Mouse (Mus musculus): ENCODE measurements around the gene Hist1h3e. TPM values are rescaled to one million over a fixed set of nuclear protein-coding genes. Genes with fewer than 3 reads are reported as not detected.
"Not testable (repeated sequence)": the region's sequence is repeated elsewhere in the genome, so short reads cannot be mapped to it uniquely, and the experiment has no call there.

Hist1h3e gene
- polyA plus RNA-seq, 1 experiment from 2014 or later: 6.8 TPM

GRCm38 (mm10) chr13:23533560-23534367, 28.4 kb downstream of the Hist1h3e start, which contains the start of gene Hist1h2af:
TSS of gene Hist1h2af (plus strand) at chr13:23533906.
- WGBS (ENCODE audit: insufficient replicate concordance): under 1% methylated on average over 31 of the region's 53 CpGs
- H3K4me2 ChIP-seq: peak within 1 kb of the TSS; percentile 65
- H3K9ac ChIP-seq: peak within 1 kb of the TSS; percentile 84
- peak within 1 kb of the TSS; percentile 98 for H3K27ac ChIP-seq
- not testable (repeated sequence) for H3K27me3 ChIP-seq; H3K9me3 ChIP-seq (replicated peaks); H3K36me3 ChIP-seq
- H3K4me3 ChIP-seq (replicated peaks): peak within 1 kb of the TSS; percentile 63
- peaks cover 50% of the 10 kb centered on the region for H3K4me1 ChIP-seq (replicated peaks)
- DNase-seq (peak; percentile 83), ATAC-seq (ENCODE audit: low read depth) (peak; percentile 49)

- 13% methylated on average over 9 of the region's 9 CpGs for WGBS (ENCODE audit: insufficient replicate concordance)
- H3K9ac ChIP-seq: peak overlapping the region; percentile 84
- DNase-seq (no peak), ATAC-seq (ENCODE audit: low read depth) (no peak)
- no peaks in the 10 kb centered on the region for H3K9me3 ChIP-seq (replicated peaks)
- H3K27me3 ChIP-seq: no peaks in the 10 kb centered on the region
- H3K4me3 ChIP-seq (replicated peaks): peak overlapping the region; percentile 63
- H3K36me3 ChIP-seq: no peaks in the 10 kb centered on the region
- peaks cover 42% of the 10 kb centered on the region for H3K4me1 ChIP-seq (replicated peaks)
- H3K27ac ChIP-seq: peak overlapping the region; percentile 98
- H3K4me2 ChIP-seq: peak overlapping the region; percentile 65
Measured at GRCm38 (mm10) chr13:23532262-23533075, 29.7 kb downstream of the Hist1h3e start.

- Histone ChIP-seq H3K27me3 (no peaks in the 10 kb centered on the region), H3K9me3 (replicated peaks) (no peaks in the 10 kb centered on the region), H3K4me1 (replicated peaks) (peaks cover 42% of the 10 kb centered on the region), H3K4me2 (peak within 1 kb of the TSS; percentile 65), H3K27ac (peak within 1 kb of the TSS; percentile 98), H3K4me3 (replicated peaks) (peak within 1 kb of the TSS; percentile 63), H3K9ac (peak within 1 kb of the TSS; percentile 84), H3K36me3 (no peaks in the 10 kb centered on the region)
- WGBS (ENCODE audit: insufficient replicate concordance): under 1% methylated on average over 61 of the region's 70 CpGs
- peak; percentile 63 for ATAC-seq (ENCODE audit: low read depth)
- DNase-seq: peak; percentile 96
Measured at GRCm38 (mm10) chr13:23530901-23531875, 31.0 kb downstream of the Hist1h3e start, which contains the start of gene Hist1h4h. TSS of gene Hist1h4h (plus strand) at chr13:23531050.

- peak; percentile 72 for DNase-seq
- peak overlapping the region; percentile 84 for H3K9ac ChIP-seq
- peak overlapping the region; percentile 98 for H3K27ac ChIP-seq
- H3K9me3 ChIP-seq (replicated peaks): no peaks in the 10 kb centered on the region
- WGBS (ENCODE audit: insufficient replicate concordance): under 1% methylated on average over 20 of the region's 20 CpGs
- no peak for ATAC-seq (ENCODE audit: low read depth)
- H3K4me1 ChIP-seq (replicated peaks): peaks cover 51% of the 10 kb centered on the region
- no peaks in the 10 kb centered on the region for H3K27me3 ChIP-seq
- H3K36me3 ChIP-seq: no peaks in the 10 kb centered on the region
- H3K4me2 ChIP-seq: peak overlapping the region; percentile 65
- peak overlapping the region; percentile 63 for H3K4me3 ChIP-seq (replicated peaks)
Measured at GRCm38 (mm10) chr13:23530181-23530900, 31.8 kb downstream of the Hist1h3e start.

GRCm38 (mm10) chr13:23529480-23530165, 32.5 kb downstream of the Hist1h3e start:
- no peak for ATAC-seq (ENCODE audit: low read depth)
- peaks cover 56% of the 10 kb centered on the region for H3K4me1 ChIP-seq (replicated peaks)
- peak overlapping the region; percentile 98 for H3K27ac ChIP-seq
- H3K27me3 ChIP-seq: no peaks in the 10 kb centered on the region
- 28% methylated on average over 2 of the region's 2 CpGs for WGBS (ENCODE audit: insufficient replicate concordance)
- peak overlapping the region; percentile 84 for H3K9ac ChIP-seq
- H3K36me3 ChIP-seq: no peaks in the 10 kb centered on the region
- peak overlapping the region; percentile 65 for H3K4me2 ChIP-seq
- H3K9me3 ChIP-seq (replicated peaks): no peaks in the 10 kb centered on the region
- H3K4me3 ChIP-seq (replicated peaks): peak overlapping the region; percentile 63
- no peak for DNase-seq

GRCm38 (mm10) chr13:23529005-23529404, 33.2 kb downstream of the Hist1h3e start:
- H3K4me3 ChIP-seq (replicated peaks): no peak overlapping the region
- peaks cover 60% of the 10 kb centered on the region for H3K4me1 ChIP-seq (replicated peaks)
- 79% methylated on average over 5 of the region's 5 CpGs for WGBS (ENCODE audit: insufficient replicate concordance)
- no peak overlapping the region for H3K4me2 ChIP-seq
- H3K36me3 ChIP-seq: no peaks in the 10 kb centered on the region
- ATAC-seq (ENCODE audit: low read depth) (no peak), DNase-seq (no peak)
- H3K9me3 ChIP-seq (replicated peaks): no peaks in the 10 kb centered on the region
- H3K9ac ChIP-seq: peak overlapping the region; percentile 51; the same call in 1 of the 2 replicates
- H3K27me3 ChIP-seq: no peaks in the 10 kb centered on the region
- peak overlapping the region; percentile 15 for H3K27ac ChIP-seq

GRCm38 (mm10) chr13:23526312-23526711, 35.9 kb downstream of the Hist1h3e start:
- Histone ChIP-seq H3K9ac (peak overlapping the region; percentile 70), H3K9me3 (replicated peaks) (no peaks in the 10 kb centered on the region), H3K4me2 (peak overlapping the region; percentile 69), H3K4me1 (replicated peaks) (peaks cover 59% of the 10 kb centered on the region), H3K27ac (peak overlapping the region; percentile 40; the same call in 1 of the 2 replicates), H3K4me3 (replicated peaks) (peak overlapping the region; percentile 54), H3K27me3 (no peaks in the 10 kb centered on the region), H3K36me3 (no peaks in the 10 kb centered on the region)
- WGBS (ENCODE audit: insufficient replicate concordance): under 1% methylated on average over 17 of the region's 17 CpGs
- ATAC-seq (ENCODE audit: low read depth): no peak
- peak; percentile 84 for DNase-seq

- Histone ChIP-seq H3K4me3 (replicated peaks) (peak overlapping the region; percentile 54), H3K27me3 (no peaks in the 10 kb centered on the region), H3K4me2 (peak overlapping the region; percentile 69), H3K36me3 (no peaks in the 10 kb centered on the region), H3K4me1 (replicated peaks) (peaks cover 63% of the 10 kb centered on the region), H3K9ac (peak overlapping the region; percentile 57), H3K9me3 (replicated peaks) (no peaks in the 10 kb centered on the region), H3K27ac (peak overlapping the region; percentile 40)
- WGBS (ENCODE audit: insufficient replicate concordance): 2% methylated on average over 10 of the region's 10 CpGs
- DNase-seq (no peak), ATAC-seq (ENCODE audit: low read depth) (no peak; the same call in 1 of the 2 replicates)
Measured at GRCm38 (mm10) chr13:23525901-23526300, 36.3 kb downstream of the Hist1h3e start.

- peak; percentile 76 for DNase-seq
- H3K9me3 ChIP-seq (replicated peaks): no peaks in the 10 kb centered on the region
- no peak overlapping the region for H3K27ac ChIP-seq
- H3K4me1 ChIP-seq (replicated peaks): peaks cover 71% of the 10 kb centered on the region
- H3K9ac ChIP-seq: no peak overlapping the region
- no peak overlapping the region for H3K4me3 ChIP-seq (replicated peaks)
- H3K4me2 ChIP-seq: peak overlapping the region; percentile 38; the same call in 1 of the 2 replicates
- H3K27me3 ChIP-seq: no peaks in the 10 kb centered on the region
- 10% methylated on average over 5 of the region's 5 CpGs for WGBS (ENCODE audit: insufficient replicate concordance)
- H3K36me3 ChIP-seq: no peaks in the 10 kb centered on the region
- 0 out of 2 replicates have a peak, but pooled peaks have one; percentile 21 for ATAC-seq (ENCODE audit: low read depth)
Measured at GRCm38 (mm10) chr13:23524654-23525053, 37.5 kb downstream of the Hist1h3e start.

Measured in liver, embryonic 13.5 days (tissue).